28 mouse cellular contexts compared by ENCODE assay signal in genomic region chr8:57086811-57087210, GRCm38 (mm10).
"Had no signal": no experiment of that assay in that cellular context is flagged by ENCODE, and none has a peak within 500 bp of the region (broad histone marks: within the 10 kb centered on the region; RNA-seq: fewer than 3 reads in every experiment).

No protein-coding gene starts in this region.

- DNase-seq: cerebellum, adult 8-10 months; cerebellum, adult 9-10 months; cerebellum, adult 9-11 months; cerebellum, postnatal 10 days; cerebellum, postnatal 14 days; cerebellum, postnatal 25 days; cerebellum, postnatal 36 days; embryo, embryonic 11 days; forebrain, postnatal 0 days; gastrocnemius, adult 2 months; gastrocnemius, postnatal 10 days; gastrocnemius, postnatal 14 days; gastrocnemius, postnatal 25 days; gastrocnemius, postnatal 36 days; heart, adult 11 months; heart, adult 18-20 months; heart, adult 2 months had no signal

- ATAC-seq: forebrain, embryonic 13.5 days; forebrain, embryonic 14.5 days; forebrain, embryonic 15.5 days; forebrain, embryonic 16.5 days; forebrain, postnatal 0 days had no signal

- H3K27me3 ChIP-seq: embryonic facial prominence, embryonic 12.5 days; embryonic facial prominence, embryonic 13.5 days; embryonic facial prominence, embryonic 15.5 days; forebrain, embryonic 12.5 days; forebrain, embryonic 13.5 days; forebrain, embryonic 15.5 days had no signal

- H3K4me2 ChIP-seq: embryonic facial prominence, embryonic 12.5 days; embryonic facial prominence, embryonic 13.5 days; embryonic facial prominence, embryonic 15.5 days; forebrain, embryonic 12.5 days; forebrain, embryonic 13.5 days; forebrain, embryonic 15.5 days had no signal

- H3K4me1 ChIP-seq: embryonic facial prominence, embryonic 10.5 days; embryonic facial prominence, embryonic 12.5 days; embryonic facial prominence, embryonic 13.5 days; embryonic facial prominence, embryonic 15.5 days; forebrain, embryonic 10.5 days; forebrain, embryonic 12.5 days; forebrain, embryonic 13.5 days; forebrain, embryonic 15.5 days had no signal

- H3K9ac ChIP-seq: embryonic facial prominence, embryonic 12.5 days; embryonic facial prominence, embryonic 13.5 days; embryonic facial prominence, embryonic 15.5 days; forebrain, embryonic 12.5 days; forebrain, embryonic 13.5 days; forebrain, embryonic 15.5 days; forebrain, postnatal 0 days had no signal

- H3K9me3 ChIP-seq: embryonic facial prominence, embryonic 10.5 days; embryonic facial prominence, embryonic 12.5 days; embryonic facial prominence, embryonic 13.5 days; embryonic facial prominence, embryonic 15.5 days; forebrain, embryonic 10.5 days; forebrain, embryonic 12.5 days; forebrain, embryonic 13.5 days; forebrain, embryonic 15.5 days had no signal

- H3K4me3 ChIP-seq: embryonic facial prominence, embryonic 10.5 days; embryonic facial prominence, embryonic 12.5 days; embryonic facial prominence, embryonic 13.5 days; embryonic facial prominence, embryonic 15.5 days; erythroblast, embryonic 14.5 days; forebrain, embryonic 10.5 days; forebrain, embryonic 12.5 days; forebrain, embryonic 13.5 days; forebrain, embryonic 15.5 days; gastrocnemius, adult 2 months; heart, adult 2 months had no signal

- H3K27ac ChIP-seq: embryonic facial prominence, embryonic 10.5 days; embryonic facial prominence, embryonic 12.5 days; embryonic facial prominence, embryonic 13.5 days; embryonic facial prominence, embryonic 15.5 days; forebrain, embryonic 10.5 days; forebrain, embryonic 12.5 days; forebrain, embryonic 13.5 days; forebrain, embryonic 15.5 days; gastrocnemius, adult 2 months; heart, adult 2 months had no signal

- H3K36me3 ChIP-seq: embryonic facial prominence, embryonic 10.5 days; embryonic facial prominence, embryonic 12.5 days; embryonic facial prominence, embryonic 13.5 days; embryonic facial prominence, embryonic 15.5 days; forebrain, embryonic 10.5 days; forebrain, embryonic 12.5 days; forebrain, embryonic 15.5 days had no signal
